Mouse (Mus musculus) bone marrow, adult 2 months (tissue): ENCODE results near the gene Smyd3.

Source experiments
- CTCF ChIP-seq: fragments of 200-500 bp; IDR thresholded peaks from 2 replicates; pipeline ENCODE4 v1.5.1; 2011; ENCODE audit warnings: low read length, control low read depth; ENCODE audit not compliant: control insufficient read depth, insufficient read depth
- POLR2A ChIP-seq: fragments of 200-500 bp; IDR thresholded peaks from 2 replicates; pipeline ENCODE4 v1.6.1; 2011; ENCODE audit warnings: low read depth, mild to moderate bottlenecking, control low read depth, low read length, borderline replicate concordance; ENCODE audit not compliant: control insufficient read depth

DNA sequence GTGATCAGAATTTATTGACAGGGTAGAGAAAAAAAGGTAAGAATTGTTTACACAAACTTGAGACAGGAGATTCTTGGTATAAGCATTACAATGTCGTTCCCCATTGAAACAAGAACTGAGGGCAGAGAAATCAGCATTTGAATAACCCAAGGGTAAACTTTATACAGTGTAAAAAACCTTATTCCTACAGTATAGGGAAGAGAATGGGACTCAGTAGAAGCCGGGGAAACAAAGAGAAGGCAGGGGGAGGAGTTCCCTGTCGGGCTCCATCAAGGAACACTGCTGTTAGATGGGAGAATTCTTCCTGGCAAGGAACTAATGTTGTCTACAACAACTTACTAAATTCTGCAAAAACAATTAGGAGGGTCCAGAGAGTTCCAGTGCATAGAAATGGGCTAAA is 250.9 kb downstream of the Smyd3 start:
- TF ChIP-seq CTCF, result no peak
- TF ChIP-seq POLR2A, result no peak
